Mouse (Mus musculus): Measurements from ENCODE around the gene Ints3.

DNA sequence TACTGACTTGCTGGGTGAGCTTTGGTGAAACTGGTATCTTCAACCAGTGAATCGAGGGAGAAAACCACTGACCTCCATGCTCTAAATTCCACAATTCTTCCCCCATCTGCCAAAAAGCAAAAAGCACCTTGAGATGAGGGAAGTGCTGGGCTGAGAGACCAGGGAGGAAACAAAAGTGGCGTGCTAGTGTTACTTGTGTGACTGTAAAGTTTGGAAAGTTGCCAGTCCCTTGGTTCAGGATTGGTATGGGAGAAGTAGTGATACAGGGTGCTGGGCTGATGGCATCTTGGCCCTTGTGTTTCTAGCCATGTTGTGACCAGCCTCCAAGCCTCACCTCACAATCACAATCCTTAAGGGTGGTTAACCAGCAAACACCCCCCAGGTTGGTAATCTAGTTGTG is 71.1 kb downstream of the Ints3 start:
- TF ChIP-seq CTCF (IDR thresholded peaks at IDR 0.05; ENCODE audit: control insufficient read depth, insufficient read depth, insufficient read length) (no peak), USF1 (IDR thresholded peaks at IDR 0.05; ENCODE audit: low read depth) (no peak), MYOD1 (IDR thresholded peaks at IDR 0.05; ENCODE audit: control insufficient read depth, insufficient read length, low read depth) (no peak)

Data from C2C12 (cell line).